Mouse (Mus musculus): ENCODE results near the gene Il17rd. TPM values are rescaled to one million over a fixed set of nuclear protein-coding genes. Genes with fewer than 3 reads are reported as not detected.

The Il17rd gene
- total and polyA plus RNA-seq, 2 experiments from 2014 or later, result 1.5 to 7.2 TPM

DNA sequence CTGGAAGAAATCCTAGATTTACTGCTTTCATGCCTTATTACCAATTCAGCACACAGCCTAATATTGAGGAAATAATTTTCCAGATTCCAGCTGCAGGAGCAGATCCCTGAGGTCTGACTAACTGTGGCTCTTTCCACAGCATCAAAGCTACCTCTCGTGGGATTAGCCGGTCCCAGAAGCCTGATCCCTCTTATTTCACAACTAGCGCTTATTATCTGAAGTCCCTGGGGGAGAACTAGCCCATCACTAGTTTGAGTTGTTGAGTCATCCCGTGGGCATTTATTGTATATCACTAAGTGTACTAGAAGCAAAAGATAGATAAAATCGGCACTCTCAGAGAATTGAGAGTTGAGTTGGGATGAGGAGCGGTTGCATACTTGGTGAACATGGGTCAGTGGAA, 117.3 kb downstream of the Il17rd start:
- WGBS, result 76% methylated on average over 6 of the region's 6 CpGs
- no peaks in the 10 kb centered on the region for H3K9me3 ChIP-seq (ENCODE audit: low read length)
- H3K4me3 ChIP-seq (ENCODE audit: low read depth, low read length), result no peak overlapping the region

More for the DNA sequence above, 117.3 kb downstream of the Il17rd start:
- ATAC-seq (no peak), DNase-seq (no peak)
- no peak overlapping the region for H3K9ac ChIP-seq
- no peak overlapping the region for H3K27ac ChIP-seq (ENCODE audit: low read depth, low read length)
- TF ChIP-seq CTCF (IDR thresholded peaks at IDR 0.05; ENCODE audit: low read depth), result no peak
- H3K27me3 ChIP-seq (ENCODE audit: insufficient read depth, low read length), result no peaks in the 10 kb centered on the region
- H3K4me1 ChIP-seq (ENCODE audit: insufficient read depth), result no peaks in the 10 kb centered on the region
- H3K4me2 ChIP-seq (ENCODE audit: low read depth), result no peak overlapping the region
- no peaks in the 10 kb centered on the region for H3K36me3 ChIP-seq (ENCODE audit: insufficient read depth)

Other genes with a start within 250 kb of the Il17rd start
- 0.38 TPM in 2 replicates for gene Asb14, start 144.4 kb upstream of the Il17rd start, total RNA-seq (2014; rRNA removed)
- gene Asb14, start 144.4 kb upstream of the Il17rd start, polyA plus RNA-seq (2015; fragmentation: Nextera tagmentation; extraction: Ambion mirVana), result 0.13 and 0.16 TPM in 2 replicates
- 74.8 and 81.2 TPM in 2 replicates for gene Appl1, start 67.7 kb upstream of the Il17rd start, total RNA-seq (2014; rRNA removed)
- gene Appl1, start 67.7 kb upstream of the Il17rd start, polyA plus RNA-seq (2015; fragmentation: Nextera tagmentation; extraction: Ambion mirVana), result 52.7 and 63.9 TPM in 2 replicates
- not detected in 2 replicates for gene Hesx1, start 44.5 kb upstream of the Il17rd start, total RNA-seq (2014; rRNA removed)
- not detected in 2 replicates for gene Hesx1, start 44.5 kb upstream of the Il17rd start, polyA plus RNA-seq (2015; fragmentation: Nextera tagmentation; extraction: Ambion mirVana)
- gene Arhgef3, start 76.0 kb downstream of the Il17rd start, total RNA-seq (2014; rRNA removed), result 17.3 and 17.7 TPM in 2 replicates
- 9.1 and 12.3 TPM in 2 replicates for gene Arhgef3, start 76.0 kb downstream of the Il17rd start, polyA plus RNA-seq (2015; fragmentation: Nextera tagmentation; extraction: Ambion mirVana)